Mouse (Mus musculus) subcutaneous adipose tissue, adult 2 months (tissue): ENCODE data around the gene Ndrg2. TPM values are rescaled to one million over a fixed set of nuclear protein-coding genes. Genes with fewer than 3 reads are reported as not detected.

Source experiments
- polyA plus RNA-seq: library from polyadenylated mRNA; depleted of rRNA; stranded (reverse); fragments of >200 nt; gene quantifications from 2 replicates; pipeline ENCODE4 v1.2.3, GENCODE M21; 2012; ENCODE audit warnings: low replicate concordance; rRNA removed

Ndrg2 gene
- 267 and 271 TPM in 2 replicates for polyA plus RNA-seq

DNA sequence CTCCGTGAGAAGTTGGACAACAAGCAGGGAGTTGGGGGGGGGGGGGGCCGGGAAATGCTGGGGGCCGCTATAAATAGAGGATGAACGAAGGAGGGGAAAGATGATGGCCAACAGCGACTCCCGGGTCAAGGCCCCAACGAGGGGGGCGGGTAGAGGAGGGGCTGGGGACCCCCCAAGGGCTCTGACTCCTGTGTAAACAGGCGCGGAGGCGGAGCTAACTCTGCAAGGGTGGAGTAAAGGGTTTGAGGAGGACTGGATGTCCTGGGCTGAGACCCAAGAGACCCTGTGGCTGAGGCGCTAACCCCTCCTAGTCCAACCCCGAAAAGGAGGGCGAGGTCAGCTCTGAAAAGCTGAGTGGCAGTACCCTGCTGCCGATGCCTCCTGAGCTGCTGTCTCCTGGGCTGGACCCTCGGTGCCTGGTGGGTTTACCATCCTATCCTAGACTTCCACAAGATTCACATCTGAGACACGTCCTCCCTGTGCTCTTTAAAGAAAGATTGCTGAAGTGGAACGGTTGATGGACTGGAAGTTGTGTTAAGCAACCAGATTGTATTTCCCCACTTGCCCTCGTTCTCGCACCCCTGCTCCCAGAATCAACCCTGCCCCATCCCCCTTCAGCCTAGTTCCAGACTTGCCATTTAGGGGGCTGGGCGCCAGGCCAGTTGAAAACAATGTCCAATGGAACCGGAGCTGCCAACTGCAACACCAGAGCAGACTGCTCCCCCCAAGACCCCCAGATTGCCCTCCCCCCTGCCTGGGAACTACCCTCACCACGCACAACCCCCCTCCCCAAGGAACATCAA lies at the start of gene Ndrg2:
Gene Ndrg2, minus strand, starts transcription at position 199 of the 803 bp plus-strand sequence.

GRCm38 (mm10) chr14:51922571-51922865 lies 8.6 kb upstream of the Ndrg2 start, which contains the start of gene Rnase13:
Gene Rnase13 (minus strand): TSS chr14:51922773.

GRCm38 (mm10) chr14:51918125-51918524 lies 4.2 kb upstream of the Ndrg2 start, which contains the start of gene Tppp2:
Gene Tppp2 (plus strand): TSS chr14:51918425.

GRCm38 (mm10) chr14:51892191-51892939 lies 21.6 kb downstream of the Ndrg2 start, which contains the start of gene Slc39a2:
Gene Slc39a2 (plus strand): TSS chr14:51892889.

GRCm38 (mm10) chr14:51884598-51885331 lies 29.2 kb downstream of the Ndrg2 start, which contains the start of gene Mettl17:
Gene Mettl17 (plus strand): TSS chr14:51884842.

Other genes starting within 250 kb of the Ndrg2 start
- not detected in 2 replicates for gene Gm17079, start 218.7 kb downstream of the Ndrg2 start, polyA plus RNA-seq
- gene Gm5800, start 197.0 kb downstream of the Ndrg2 start, polyA plus RNA-seq, result not detected in 2 replicates
- gene Ang4, start 140.6 kb downstream of the Ndrg2 start, polyA plus RNA-seq, result 0.32 TPM in 1 of 2 replicates, not detected in the other
- gene AY358078, start 114.1 kb downstream of the Ndrg2 start, polyA plus RNA-seq, result not detected in 2 replicates
- gene Ear6, start 60.5 kb downstream of the Ndrg2 start, polyA plus RNA-seq, result not detected in 2 replicates
- 28.2 and 46.1 TPM in 2 replicates for gene Mettl17, start 29.3 kb downstream of the Ndrg2 start, polyA plus RNA-seq
- 0.67 and 6.4 TPM in 2 replicates for gene Slc39a2, start 21.3 kb downstream of the Ndrg2 start, polyA plus RNA-seq
- not detected in 2 replicates for gene Tppp2, start 4.3 kb upstream of the Ndrg2 start, polyA plus RNA-seq
- gene Rnase13, start 8.6 kb upstream of the Ndrg2 start, polyA plus RNA-seq, result 0.27 and 0.34 TPM in 2 replicates
- gene Arhgef40, start 70.6 kb upstream of the Ndrg2 start, polyA plus RNA-seq, result 99.6 and 169 TPM in 2 replicates
- gene Tmem253, start 101.5 kb upstream of the Ndrg2 start, polyA plus RNA-seq, result 0.84 and 0.99 TPM in 2 replicates
- gene Zfp219, start 106.6 kb upstream of the Ndrg2 start, polyA plus RNA-seq, result 64.1 and 86.8 TPM in 2 replicates
- not detected in 2 replicates for gene Olfr221, start 128.3 kb upstream of the Ndrg2 start, polyA plus RNA-seq
- gene Hnrnpc, start 189.9 kb upstream of the Ndrg2 start, polyA plus RNA-seq, result 56.3 and 109 TPM in 2 replicates
- 1.0 and 2.4 TPM in 2 replicates for gene Rpgrip1, start 196.5 kb upstream of the Ndrg2 start, polyA plus RNA-seq